Mouse (Mus musculus) ES-E14 (cell line): Measurements from ENCODE around the gene Wfdc8. TPM values are rescaled to one million over a fixed set of nuclear protein-coding genes. Genes with fewer than 3 reads are reported as not detected.

Experiments
- DNase-seq: peaks from one replicate; pipeline ENCODE4 v3.0.0-alpha.2; 2013; ENCODE audit warnings: low read depth, low spot score
- H3K27ac ChIP-seq: 2 replicates; pipeline ENCODE4 v1.5.1; 2012; ENCODE audit warnings: low read depth, mild to moderate bottlenecking, low read length, moderate library complexity, mixed read lengths; ENCODE audit not compliant: poor library complexity, insufficient read depth, severe bottlenecking
- H3K36me3 ChIP-seq: 2 replicates; pipeline ENCODE4 v1.6.1; 2012; ENCODE audit warnings: mild to moderate bottlenecking, low read length, moderate library complexity, mixed read lengths; ENCODE audit not compliant: control insufficient read depth, poor library complexity, insufficient read depth, severe bottlenecking
- H3K4me1 ChIP-seq, 2 experiments: fragments of 150-350 bp in 1 of 2; sonication (generic) in 1 of 2; 2 replicates each; pipeline ENCODE4 v1.6.1; 2012; ENCODE audit warnings: low read length in 2 of 2, mild to moderate bottlenecking in 1 of 2, mixed read lengths in 1 of 2; ENCODE audit not compliant: control insufficient read depth in 2 of 2, insufficient read depth in 2 of 2, poor library complexity in 1 of 2
- H3K4me3 ChIP-seq, 2 experiments: fragments of 150-350 bp in 1 of 2; sonication (generic) in 1 of 2; 2 replicates each; pipeline ENCODE4 v1.5.1; 2012; ENCODE audit warnings: low read length in 2 of 2, low read depth in 1 of 2, mild to moderate bottlenecking in 1 of 2, mixed read lengths in 1 of 2; ENCODE audit not compliant: insufficient read depth in 1 of 2, poor library complexity in 1 of 2, severe bottlenecking in 1 of 2
- H3K9ac ChIP-seq: 2 replicates; pipeline ENCODE4 v1.6.1; 2012; ENCODE audit warnings: low read depth, mild to moderate bottlenecking, low read length, mixed read lengths; ENCODE audit not compliant: poor library complexity, insufficient read depth, severe bottlenecking
- H3K9me3 ChIP-seq: fragments of 150-350 bp; sonication (generic); 2 replicates; pipeline ENCODE4 v1.6.1; 2012; ENCODE audit warnings: low read depth, mild to moderate bottlenecking, low read length; ENCODE audit not compliant: control insufficient read depth, insufficient read depth
- CHD2 ChIP-seq: IDR thresholded peaks from 2 replicates; pipeline ENCODE4 v1.6.1; 2014; ENCODE audit warnings: mild to moderate bottlenecking, low read depth, low read length, inconsistent platforms
- HCFC1 ChIP-seq: IDR thresholded peaks from 2 replicates; pipeline ENCODE4 v1.6.1; 2012; ENCODE audit warnings: low read length, inconsistent platforms, borderline replicate concordance; ENCODE audit not compliant: insufficient read depth
- MAFK ChIP-seq: IDR thresholded peaks from 2 replicates; pipeline ENCODE4 v1.6.1; 2014; ENCODE audit warnings: mild to moderate bottlenecking, low read depth, low read length, inconsistent platforms; ENCODE audit not compliant: insufficient read depth
- ZC3H11A ChIP-seq: IDR thresholded peaks from 2 replicates; pipeline ENCODE4 v1.6.1; 2012; ENCODE audit warnings: low read depth, mild to moderate bottlenecking, inconsistent platforms, low read length, borderline replicate concordance
- ZNF384 ChIP-seq: IDR thresholded peaks from 2 replicates; pipeline ENCODE4 v1.6.1; 2012; ENCODE audit warnings: low read depth, low read length, inconsistent platforms
- in situ Hi-C, 2 experiments: fragments of 600-800 bp; cut with MboI; formaldehyde crosslinking; loops; one replicate each; pipeline ENCODE4 v1.15.1; 2025; ENCODE audit warnings: low sequenced_read_pairs in 2 of 2, inconsistent platforms in 1 of 2; ENCODE audit not compliant: unreplicated experiment in 2 of 2
- total RNA-seq: library from RNA; depleted of rRNA; stranded (reverse); fragments of 300-350 nt; gene quantifications from 2 replicates; pipeline ENCODE4 v1.2.3, GENCODE M21; 2012

Wfdc8 gene
- total RNA-seq, 1 experiment = not detected

DNA sequence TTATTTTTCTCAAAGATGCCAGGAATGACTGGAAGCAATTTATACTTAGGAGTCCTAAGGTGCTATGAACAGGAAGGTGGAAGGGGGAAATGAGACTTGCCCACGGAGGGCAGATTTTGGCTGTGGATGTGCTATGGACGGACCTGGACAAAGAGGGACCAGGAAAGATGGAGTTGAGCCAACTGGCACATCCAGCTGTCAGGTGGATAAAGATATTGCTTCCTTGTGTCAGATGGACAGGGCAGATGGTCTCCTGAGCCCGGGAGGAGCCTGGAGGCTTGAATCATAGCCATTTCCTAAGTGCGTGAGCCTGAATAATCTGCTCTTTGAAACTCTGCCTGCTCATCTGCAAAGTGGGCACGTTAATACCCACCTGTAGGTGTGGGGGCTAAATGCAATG lies 49.1 kb downstream of the Wfdc8 start:
- Histone ChIP-seq H3K27ac (no peak overlapping the region), H3K9me3 (no peaks in the 10 kb centered on the region), H3K4me3 (no peak overlapping the region), H3K36me3 (peaks cover 4% of the 10 kb centered on the region; the same call in 1 of the 2 replicates), H3K9ac (no peak overlapping the region), H3K4me1 (0 out of 4 replicates have a peak, but pooled peaks cover 0 to 3% of the 10 kb centered on the region in 2 experiments)
- no peak for TF ChIP-seq ZNF384
- TF ChIP-seq HCFC1 = no peak
- no peak for TF ChIP-seq MAFK
- TF ChIP-seq ZC3H11A = no peak
- TF ChIP-seq CHD2 = no peak
- DNase-seq = no peak
- in situ Hi-C loops = no loop called here

DNA sequence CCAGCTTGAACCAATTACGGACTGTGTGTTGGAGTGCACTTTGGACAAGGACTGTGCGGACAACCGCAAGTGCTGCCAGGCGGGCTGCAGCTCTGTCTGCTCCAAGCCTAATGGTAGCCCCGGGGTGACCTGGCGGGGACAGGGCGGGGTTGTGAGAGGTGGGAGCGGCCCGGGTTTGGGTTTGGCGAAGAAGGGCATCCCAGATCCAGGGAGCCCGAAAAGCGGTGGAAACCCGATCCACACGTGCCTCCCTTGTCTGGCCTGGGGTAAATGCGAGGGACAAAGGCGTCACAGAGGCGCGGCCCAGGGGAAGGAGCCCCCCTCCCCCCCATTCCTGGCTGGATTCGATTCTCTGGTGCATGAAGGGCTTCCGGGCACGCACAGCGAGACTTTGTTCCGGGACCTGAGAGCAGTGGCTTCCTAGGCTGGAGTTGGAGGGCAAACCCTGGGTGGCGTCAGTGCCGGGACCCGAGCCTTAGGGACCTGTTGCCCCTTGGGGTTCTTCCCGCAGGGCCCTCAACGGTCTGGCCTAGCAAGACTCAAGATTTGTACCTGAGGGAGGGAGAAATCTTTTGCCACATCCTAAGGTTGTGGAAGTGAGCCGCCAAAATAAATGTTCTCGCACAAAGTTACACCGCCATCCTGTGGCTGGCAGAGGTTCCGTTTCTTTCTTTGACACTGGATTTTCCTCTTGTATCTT lies 49.9 kb downstream of the Wfdc8 start:
- Histone ChIP-seq H3K36me3 (peaks cover 4% of the 10 kb centered on the region; the same call in 1 of the 2 replicates), H3K4me1 (peaks cover 2 to 6% of the 10 kb centered on the region in 2 experiments; a peak in 1 of 4 replicates), H3K9me3 (no peaks in the 10 kb centered on the region), H3K4me3 (peak overlapping the region; percentile 56 to 60), H3K27ac (no peak overlapping the region), H3K9ac (peak overlapping the region; percentile 62)
- TF ChIP-seq ZNF384 = no peak
- TF ChIP-seq ZC3H11A = no peak
- TF ChIP-seq HCFC1 = 0 out of 2 replicates have a peak, but pooled peaks have one; percentile 22
- TF ChIP-seq MAFK = no peak
- no peak for TF ChIP-seq CHD2
- DNase-seq = peak; percentile 48
- in situ Hi-C loops = no loop called here

DNA sequence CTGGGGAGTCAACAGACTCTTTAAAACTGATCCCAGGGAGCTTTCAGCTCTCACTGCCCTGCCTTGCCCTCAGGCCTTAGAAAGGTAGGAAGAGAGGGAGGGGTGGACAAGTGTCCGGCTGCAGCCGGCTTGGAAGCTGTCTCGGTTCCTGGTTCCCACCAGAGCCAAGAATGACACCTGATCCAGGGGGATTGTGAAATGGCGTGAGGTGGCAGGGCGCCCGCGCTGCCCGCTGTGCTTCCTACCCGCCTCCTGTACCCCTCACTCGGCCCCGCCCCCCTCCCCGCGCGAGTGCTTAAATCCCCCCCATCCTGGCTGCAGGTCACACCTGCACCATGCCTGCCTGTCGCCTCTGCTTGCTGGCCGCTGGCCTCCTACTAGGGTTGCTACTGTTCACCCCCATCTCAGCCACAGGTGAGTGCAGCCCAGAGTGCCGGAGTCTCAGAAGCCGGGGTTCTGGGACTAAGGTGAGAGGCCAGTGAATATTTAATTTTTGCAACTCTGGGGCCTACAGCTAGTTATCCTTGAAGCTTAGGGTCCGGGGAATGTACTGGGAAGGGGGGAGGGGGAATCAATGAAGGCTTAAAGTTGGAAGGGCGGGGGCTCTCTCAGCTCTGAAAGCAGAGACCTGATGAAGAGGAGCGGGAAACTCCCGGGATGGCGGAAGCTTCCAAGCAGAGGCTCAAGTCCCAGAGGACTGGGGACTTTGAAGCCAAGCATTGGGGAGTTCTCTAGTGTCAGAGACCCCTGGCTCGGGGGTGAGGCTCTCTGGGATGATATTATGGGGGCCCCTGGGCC lies 50.8 kb downstream of the Wfdc8 start, which contains the start of gene Wfdc2:
Gene Wfdc2, plus strand, starts transcription at position 23 of the 798 bp plus-strand sequence.
- Histone ChIP-seq H3K36me3 (peaks cover 4% of the 10 kb centered on the region; the same call in 1 of the 2 replicates), H3K4me3 (peak within 1 kb of the TSS; percentile 56 to 60), H3K9ac (peak within 1 kb of the TSS; percentile 62), H3K9me3 (no peaks in the 10 kb centered on the region), H3K4me1 (peaks cover 4 to 6% of the 10 kb centered on the region in 2 experiments; a peak in 1 of 4 replicates), H3K27ac (no peak within 1 kb of the TSS; the same call in 1 of the 2 replicates)
- peak; percentile 70 for DNase-seq
- TF ChIP-seq ZC3H11A (no peak), HCFC1 (no peak), ZNF384 (no peak), CHD2 (no peak), MAFK (no peak)
- in situ Hi-C loops = no loop called here

DNA sequence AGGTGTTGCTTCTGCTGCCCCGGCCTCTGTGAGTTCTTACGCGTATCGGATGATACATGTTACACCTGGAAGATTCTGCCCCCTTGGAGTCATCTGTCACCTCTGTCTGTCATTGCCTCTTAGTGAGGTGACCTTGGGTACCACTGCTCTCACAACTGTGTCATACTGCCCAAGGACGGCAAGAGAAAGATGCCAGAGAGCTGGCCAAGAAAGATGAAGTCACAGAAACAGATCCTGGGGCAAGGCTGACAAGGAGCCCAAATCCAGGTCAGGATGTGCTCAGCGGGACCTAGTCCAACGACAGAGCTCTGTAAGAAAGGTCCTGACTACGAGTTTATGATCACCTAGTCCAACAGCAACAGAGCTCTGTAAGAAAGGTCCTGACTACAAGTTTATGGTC lies 53.3 kb downstream of the Wfdc8 start:
- Histone ChIP-seq H3K9me3 (no peaks in the 10 kb centered on the region), H3K4me1 (peaks cover 4 to 6% of the 10 kb centered on the region in 2 experiments; a peak in 1 of 4 replicates), H3K9ac (no peak overlapping the region), H3K4me3 (no peak overlapping the region), H3K36me3 (peaks cover 2% of the 10 kb centered on the region; the same call in 1 of the 2 replicates), H3K27ac (no peak overlapping the region)
- in situ Hi-C loops = no loop called here
- no peak for DNase-seq
- TF ChIP-seq HCFC1 (no peak), ZNF384 (no peak), CHD2 (no peak), ZC3H11A (no peak), MAFK (no peak)
